Comparison of ENCODE assay signal across 8 mouse cellular contexts in genomic region chr16:78197252-78197896, GRCm38 (mm10).
DNase-seq lines count a peak whose midpoint lies in the region; ATAC-seq lines count a peak whose summit lies in the region.
"Had no signal": no experiment of that assay in that cellular context is flagged by ENCODE, and none has a peak within 500 bp of the region (broad histone marks: within the 10 kb centered on the region; RNA-seq: fewer than 3 reads in every experiment).

No protein-coding gene starts in this region.

- ATAC-seq in intestine, embryonic 16.5 days = peak; percentile 61; the same call in 1 of the 2 replicates
- ATAC-seq in midbrain, embryonic 12.5 days (ENCODE audit: low FRiP score, low read depth) = peak; percentile 77

- H3K27ac ChIP-seq in intestine, embryonic 16.5 days (ENCODE audit: low read length) = no peak overlapping the region
- no peak overlapping the region for H3K27ac ChIP-seq in midbrain, embryonic 12.5 days (replicated peaks)

- H3K9ac ChIP-seq in intestine, embryonic 16.5 days (ENCODE audit: low read depth, low read length) = no peak overlapping the region
- no peak overlapping the region for H3K9ac ChIP-seq in midbrain, embryonic 12.5 days (replicated peaks)

- H3K4me1 ChIP-seq in intestine, embryonic 16.5 days (ENCODE audit: control insufficient read depth, insufficient read depth, low read length) = no peaks in the 10 kb centered on the region
- H3K4me1 ChIP-seq in midbrain, embryonic 12.5 days = no peaks in the 10 kb centered on the region

- 15% methylated on average over 10 of the region's 10 CpGs for WGBS in intestine, embryonic 16.5 days
- WGBS in midbrain, embryonic 12.5 days = 11% methylated on average over 10 of the region's 10 CpGs

- H3K36me3 ChIP-seq in intestine, embryonic 16.5 days (ENCODE audit: control insufficient read depth, insufficient read depth, low read length) = no peaks in the 10 kb centered on the region
- no peaks in the 10 kb centered on the region for H3K36me3 ChIP-seq in midbrain, embryonic 12.5 days

- H3K27me3 ChIP-seq in intestine, embryonic 16.5 days (replicated peaks; ENCODE audit: control insufficient read depth, insufficient read depth, low read length) = no peaks in the 10 kb centered on the region
- H3K27me3 ChIP-seq in midbrain, embryonic 12.5 days = no peaks in the 10 kb centered on the region
- H3K27me3 ChIP-seq: megakaryocyte, embryonic 14.5 days had no signal

- no peaks in the 10 kb centered on the region for H3K9me3 ChIP-seq in intestine, embryonic 16.5 days (ENCODE audit: control insufficient read depth, low read length)
- no peaks in the 10 kb centered on the region for H3K9me3 ChIP-seq in midbrain, embryonic 12.5 days
- H3K9me3 ChIP-seq: megakaryocyte, embryonic 14.5 days had no signal

- peak; percentile 87 for DNase-seq in R1 (ENCODE audit: low read depth, low spot score)
- DNase-seq in cerebellum, adult 11-12 months = peak; percentile 35
- peak; percentile 83 for DNase-seq in forelimb bud, embryonic 11.5 days (ENCODE audit: low read depth, low spot score)
- peak; percentile 85 to 87 for DNase-seq in left cerebral cortex, postnatal 10 days (ENCODE audit: extremely low spot score in 1 of 2, low spot score in 2 of 2)
- DNase-seq in spleen, adult 18-20 months = peak; percentile 53 to 79

- no peak overlapping the region for H3K4me3 ChIP-seq in intestine, embryonic 16.5 days (ENCODE audit: low read length)
- no peak overlapping the region for H3K4me3 ChIP-seq in midbrain, embryonic 12.5 days
- H3K4me3 ChIP-seq: megakaryocyte, embryonic 14.5 days had no signal

- intact Hi-C loops in left cerebral cortex, postnatal 10 days (cut with DNase I) = loop anchor here (5.0 to 10.0 kb wide), 2 partner anchors 150 to 437 kb away; no protein-coding TSS in a partner anchor

- no peak overlapping the region for H3K4me2 ChIP-seq in intestine, embryonic 16.5 days (ENCODE audit: low read depth, low read length)
- H3K4me2 ChIP-seq in midbrain, embryonic 12.5 days (replicated peaks) = no peak overlapping the region

Comparison
In these comparisons a context has a peak if more than half of its experiments do, and no peak if none do; other contexts are left out.
1. DNase-seq: peak in every context shown above with its lines; median percentile 87 in R1; 86 in left cerebral cortex, postnatal 10 days; 83 in forelimb bud, embryonic 11.5 days; 66 in spleen, adult 18-20 months; 35 in cerebellum, adult 11-12 months.